Mouse (Mus musculus) MEL (cell line): Measurements from ENCODE around the gene Ahsa1. TPM values are rescaled to one million over a fixed set of nuclear protein-coding genes. Genes with fewer than 3 reads are reported as not detected.

Experiments
- DNase-seq: peaks from one replicate; pipeline ENCODE4 v3.0.0; 2011; ENCODE audit warnings: low read depth, low spot score
- H3K27ac ChIP-seq: 2 replicates; pipeline ENCODE4 v1.5.1; 2012; ENCODE audit warnings: low read depth, mild to moderate bottlenecking, control low read depth, low read length, moderate library complexity; ENCODE audit not compliant: control insufficient read depth
- H3K27me3 ChIP-seq, 2 experiments: fragments of 150-350 bp in 1 of 2; sonication (generic) in 1 of 2; 2 replicates each; pipeline ENCODE4 v1.6.1; 2012; ENCODE audit warnings: low read length in 2 of 2, mild to moderate bottlenecking in 2 of 2, improper control_type of control experiment in 1 of 2, moderate library complexity in 1 of 2; ENCODE audit not compliant: insufficient read depth in 2 of 2, control insufficient read depth in 1 of 2
- H3K36me3 ChIP-seq, 2 experiments: 2 replicates each; pipeline ENCODE4 v1.6.1; 2012 to 2014; ENCODE audit warnings: low read length in 2 of 2, improper control_type of control experiment in 1 of 2, inconsistent platforms in 1 of 2, mild to moderate bottlenecking in 1 of 2; ENCODE audit not compliant: insufficient read depth in 2 of 2, control insufficient read depth in 1 of 2
- H3K4me1 ChIP-seq, 2 experiments: fragments of 150-350 bp in 1 of 2; sonication (generic) in 1 of 2; 2 replicates each; pipeline ENCODE4 v1.6.1; 2012; ENCODE audit warnings: low read length in 2 of 2, improper control_type of control experiment in 1 of 2, mild to moderate bottlenecking in 1 of 2; ENCODE audit not compliant: insufficient read depth in 2 of 2, control insufficient read depth in 1 of 2
- H3K4me3 ChIP-seq, 2 experiments: fragments of 150-350 bp in 1 of 2; sonication (generic) in 1 of 2; 2 replicates each; pipeline ENCODE4 v1.5.1; 2012; ENCODE audit warnings: low read depth in 2 of 2, low read length in 2 of 2, mild to moderate bottlenecking in 2 of 2, moderate library complexity in 2 of 2, control low read depth in 1 of 2, improper control_type of control experiment in 1 of 2; ENCODE audit not compliant: control insufficient read depth in 1 of 2, insufficient read depth in 1 of 2
- H3K79me2 ChIP-seq: 2 replicates; pipeline ENCODE4 v1.6.1; 2012; ENCODE audit warnings: mild to moderate bottlenecking, low read length, moderate library complexity; ENCODE audit not compliant: control insufficient read depth, poor library complexity, insufficient read depth
- H3K9ac ChIP-seq: 2 replicates; pipeline ENCODE4 v1.6.1; 2012; ENCODE audit warnings: low read depth, mild to moderate bottlenecking, control low read depth, low read length, moderate library complexity; ENCODE audit not compliant: control insufficient read depth, poor library complexity, severe bottlenecking
- H3K9me3 ChIP-seq: fragments of 150-350 bp; sonication (generic); replicated peaks from 2 replicates; pipeline ENCODE4 v1.6.1; 2012; ENCODE audit warnings: mild to moderate bottlenecking, low read length, improper control_type of control experiment, moderate library complexity; ENCODE audit not compliant: insufficient read depth
- CHD1 ChIP-seq: IDR thresholded peaks from 2 replicates; pipeline ENCODE4 v1.6.1; 2012; ENCODE audit warnings: low read depth, mild to moderate bottlenecking, inconsistent platforms, low read length, improper control_type of control experiment
- GABPA ChIP-seq: IDR thresholded peaks from 2 replicates; pipeline ENCODE4 v1.6.1; 2012; ENCODE audit warnings: low read depth, mild to moderate bottlenecking, inconsistent platforms, low read length, improper control_type of control experiment, moderate library complexity
- GATA1 ChIP-seq: IDR thresholded peaks from 2 replicates; pipeline ENCODE4 v1.6.1; 2011; ENCODE audit warnings: low read depth, low read length, improper control_type of control experiment
- KAT2A ChIP-seq: conservative IDR thresholded peaks from 2 replicates; pipeline ENCODE4 v1.6.1; 2012; ENCODE audit warnings: low read depth, low read length, improper control_type of control experiment, inconsistent platforms
- MAZ ChIP-seq: IDR thresholded peaks from 2 replicates; pipeline ENCODE4 v1.6.1; 2012; ENCODE audit warnings: low read depth, mild to moderate bottlenecking, inconsistent platforms, low read length, improper control_type of control experiment
- MEF2A ChIP-seq: IDR thresholded peaks from 2 replicates; pipeline ENCODE4 v1.6.1; 2014; ENCODE audit warnings: low read depth, mild to moderate bottlenecking, inconsistent platforms, low read length, improper control_type of control experiment; ENCODE audit not compliant: poor library complexity, insufficient replicate concordance, severe bottlenecking; ENCODE audit errors: extremely low read depth
- NELFE ChIP-seq: IDR thresholded peaks from 2 replicates; pipeline ENCODE4 v1.6.1; 2011; ENCODE audit warnings: low read depth, low read length, improper control_type of control experiment
- POLR2AphosphoS2 ChIP-seq: IDR thresholded peaks from 2 replicates; pipeline ENCODE4 v1.6.1; 2011; ENCODE audit warnings: low read length, improper control_type of control experiment
- POLR2AphosphoS5 ChIP-seq: IDR thresholded peaks from 2 replicates; pipeline ENCODE4 v1.6.1; 2012; ENCODE audit warnings: low read depth, borderline replicate concordance, mild to moderate bottlenecking, inconsistent platforms, low read length, moderate library complexity, mixed read lengths
- TAL1 ChIP-seq: IDR thresholded peaks from 2 replicates; pipeline ENCODE4 v1.6.1; 2012; ENCODE audit warnings: mild to moderate bottlenecking, inconsistent platforms, low read length, moderate library complexity, mixed read lengths
- TBP ChIP-seq: IDR thresholded peaks from 2 replicates; pipeline ENCODE4 v1.8.0; 2011; ENCODE audit warnings: low read depth, low read length, improper control_type of control experiment
- TCF12 ChIP-seq: IDR thresholded peaks from 2 replicates; pipeline ENCODE4 v1.6.1; 2014; ENCODE audit warnings: low read depth, mild to moderate bottlenecking, inconsistent platforms, low read length, improper control_type of control experiment, moderate library complexity
- USF1 ChIP-seq: IDR thresholded peaks from 2 replicates; pipeline ENCODE4 v1.6.1; 2014; ENCODE audit warnings: low read depth, mild to moderate bottlenecking, inconsistent platforms, low read length, improper control_type of control experiment, moderate library complexity
- USF2 ChIP-seq, 2 experiments: IDR thresholded peaks; 2 replicates each; pipeline ENCODE4 v1.6.1; 2011 to 2012; ENCODE audit warnings: improper control_type of control experiment in 2 of 2, low read length in 2 of 2, borderline replicate concordance in 1 of 2, inconsistent platforms in 1 of 2, low read depth in 1 of 2, mild to moderate bottlenecking in 1 of 2; ENCODE audit not compliant: insufficient read depth in 1 of 2
- ZC3H11A ChIP-seq: IDR thresholded peaks from 2 replicates; pipeline ENCODE4 v1.6.1; 2012; ENCODE audit warnings: low read depth, mild to moderate bottlenecking, inconsistent platforms, low read length, improper control_type of control experiment
- ZKSCAN1 ChIP-seq: IDR thresholded peaks from 2 replicates; pipeline ENCODE4 v1.6.1; 2012; ENCODE audit warnings: low read depth, mild to moderate bottlenecking, inconsistent platforms, low read length, improper control_type of control experiment, moderate library complexity
- ZMIZ1 ChIP-seq: IDR thresholded peaks from 2 replicates; pipeline ENCODE4 v1.6.1; 2012; ENCODE audit warnings: low read depth, mild to moderate bottlenecking, inconsistent platforms, low read length, improper control_type of control experiment, moderate library complexity
- polyA plus RNA-seq, 2 experiments: library from polyadenylated mRNA; stranded (reverse) in 1 of 2; unstranded in 1 of 2; fragments of >175 nt in 1 of 2; fragments of >200 nt in 1 of 2; gene quantifications; 2 replicates each; pipeline versions ENCODE4 v1.2.1 to v1.2.4; 2012; ENCODE audit warnings: low replicate concordance in 2 of 2, low read depth in 1 of 2; ENCODE audit not compliant: insufficient read length in 2 of 2, insufficient read depth in 1 of 2, missing spikeins in 1 of 2
- total RNA-seq: library from RNA; depleted of rRNA; stranded (reverse); fragments of 300-350 nt; gene quantifications from 2 replicates; pipeline ENCODE4 v1.2.3, GENCODE M21; 2012

The Ahsa1 gene
- total and polyA plus RNA-seq, 3 experiments, result 403 to 424 TPM; not detected in 1

GRCm38 (mm10) chr12:87293934-87294333 is 27.7 kb downstream of the Ahsa1 start:
- no peaks in the 10 kb centered on the region for H3K4me1 ChIP-seq
- no peaks in the 10 kb centered on the region for H3K9me3 ChIP-seq
- no peak overlapping the region for H3K27ac ChIP-seq
- DNase-seq, result no peak
- H3K4me3 ChIP-seq, result no peak overlapping the region
- TF ChIP-seq TAL1, result no peak
- TF ChIP-seq POLR2AphosphoS5, result no peak
- TF ChIP-seq ZC3H11A, result no peak
- TF ChIP-seq GATA1, result no peak
- TF ChIP-seq KAT2A, result no peak
- H3K36me3 ChIP-seq, result no peaks in the 10 kb centered on the region
- H3K79me2 ChIP-seq, result no peaks in the 10 kb centered on the region
- no peak overlapping the region for H3K9ac ChIP-seq
- no peaks in the 10 kb centered on the region for H3K27me3 ChIP-seq

- TF ChIP-seq CHD1 (no peak), ZKSCAN1 (no peak), MAZ (no peak), TBP (no peak), TAL1 (no peak), USF1 (no peak), GABPA (no peak), USF2 (IDR thresholded peaks at IDR 0.05; ENCODE audit: borderline replicate concordance in 1 of 2, insufficient read depth in 1 of 2, low read depth in 1 of 2, low read length in 2 of 2) (no peak), TCF12 (no peak), MEF2A (no peak), POLR2AphosphoS2 (no peak), ZMIZ1 (no peak), NELFE (no peak), POLR2AphosphoS5 (no peak)
- Histone ChIP-seq H3K4me1 (no peaks in the 10 kb centered on the region), H3K36me3 (no peaks in the 10 kb centered on the region), H3K27ac (no peak overlapping the region), H3K9ac (no peak overlapping the region), H3K27me3 (no peaks in the 10 kb centered on the region), H3K4me3 (no peak overlapping the region), H3K9me3 (no peaks in the 10 kb centered on the region), H3K79me2 (no peaks in the 10 kb centered on the region)
- DNase-seq, result no peak
Observed at GRCm38 (mm10) chr12:87299037-87299656, 32.9 kb downstream of the Ahsa1 start.
